Mouse (Mus musculus) CH12.LX (cell line): ENCODE results near the gene Unc119b. TPM values are rescaled to one million over a fixed set of nuclear protein-coding genes. Genes with fewer than 3 reads are reported as not detected.

Experiments used
- DNase-seq: peaks from one replicate; pipeline ENCODE4 v3.0.0-alpha.2; 2013; ENCODE audit errors: extremely low read depth
- H3K27ac ChIP-seq: 2 replicates; pipeline ENCODE4 v1.5.1; 2012; ENCODE audit warnings: low read depth, mild to moderate bottlenecking, control low read depth, moderate library complexity; ENCODE audit not compliant: insufficient read depth
- H3K27me3 ChIP-seq: replicated peaks from 2 replicates; pipeline ENCODE3; 2012; ENCODE audit warnings: inconsistent platforms
- H3K36me3 ChIP-seq, 2 experiments: replicated peaks in 1 of 2; 2 replicates each; pipeline versions ENCODE3 to v1.6.1; 2012; ENCODE audit warnings: inconsistent platforms in 1 of 2, low read length in 1 of 2, mild to moderate bottlenecking in 1 of 2, mixed read lengths in 1 of 2, moderate library complexity in 1 of 2; ENCODE audit not compliant: control insufficient read depth in 1 of 2, insufficient read depth in 1 of 2
- H3K4me1 ChIP-seq, 2 experiments: 2 replicates each; pipeline ENCODE4 v1.6.1; 2012; ENCODE audit warnings: inconsistent platforms in 1 of 2, moderate library complexity in 1 of 2; ENCODE audit not compliant: insufficient read depth in 2 of 2, control insufficient read depth in 1 of 2
- H3K4me2 ChIP-seq: 2 replicates; pipeline ENCODE4 v1.6.1; 2012; ENCODE audit warnings: low read depth, mild to moderate bottlenecking, control low read depth; ENCODE audit not compliant: poor library complexity, insufficient read depth, severe bottlenecking
- H3K4me3 ChIP-seq, 3 experiments: fragments of 150-350 bp in 1 of 3; sonication (generic) in 1 of 3; replicated peaks in 1 of 3; 2 replicates each; pipeline versions ENCODE3 to v1.5.1; 2011 to 2012; ENCODE audit warnings: low read depth in 2 of 3, low read length in 2 of 3, mild to moderate bottlenecking in 2 of 3, moderate library complexity in 2 of 3, control low read depth in 1 of 3, improper control_type of control experiment in 1 of 3, inconsistent platforms in 1 of 3, mixed read lengths in 1 of 3; ENCODE audit not compliant: poor library complexity in 1 of 3
- H3K79me2 ChIP-seq: replicated peaks from 2 replicates; pipeline ENCODE4 v1.6.1; 2012; ENCODE audit warnings: mild to moderate bottlenecking, moderate library complexity; ENCODE audit not compliant: control insufficient read depth, poor library complexity, insufficient read depth, severe bottlenecking; ENCODE audit errors: extremely low read depth
- H3K9ac ChIP-seq: 2 replicates; pipeline ENCODE4 v1.6.1; 2012; ENCODE audit warnings: low read depth, mild to moderate bottlenecking, control low read depth, moderate library complexity; ENCODE audit not compliant: insufficient read depth
- H3K9me3 ChIP-seq: replicated peaks from 2 replicates; pipeline ENCODE3; 2012; ENCODE audit warnings: low read length, inconsistent platforms, mixed read lengths
- CHD1 ChIP-seq: IDR thresholded peaks from 2 replicates; pipeline ENCODE4 v1.6.1; 2012; ENCODE audit warnings: low read depth, low read length, improper control_type of control experiment, inconsistent platforms
- CHD2 ChIP-seq: IDR thresholded peaks from 2 replicates; pipeline ENCODE4 v1.6.1; 2011; ENCODE audit warnings: low read length, improper control_type of control experiment
- CTCF ChIP-seq, 2 experiments: IDR thresholded peaks in 1 of 2; conservative IDR thresholded peaks in 1 of 2; 2 replicates each; pipeline ENCODE4 v1.5.1; 2011 to 2012; ENCODE audit warnings: low read depth in 2 of 2, low read length in 2 of 2, improper control_type of control experiment in 1 of 2, inconsistent platforms in 1 of 2, mild to moderate bottlenecking in 1 of 2, moderate library complexity in 1 of 2
- ETS1 ChIP-seq: conservative IDR thresholded peaks from 2 replicates; pipeline ENCODE4 v1.6.1; 2012; ENCODE audit warnings: low read depth, mild to moderate bottlenecking, inconsistent platforms, low read length, improper control_type of control experiment, moderate library complexity
- GABPA ChIP-seq: IDR thresholded peaks from 2 replicates; pipeline ENCODE4 v1.6.1; 2012; ENCODE audit warnings: low read depth, low read length, improper control_type of control experiment, inconsistent platforms; ENCODE audit not compliant: insufficient replicate concordance
- HCFC1 ChIP-seq: IDR thresholded peaks from 2 replicates; pipeline ENCODE4 v1.6.1; 2012; ENCODE audit warnings: low read depth, mild to moderate bottlenecking, inconsistent platforms, low read length, improper control_type of control experiment
- MAX ChIP-seq: IDR thresholded peaks from 2 replicates; pipeline ENCODE4 v1.6.1; 2011; ENCODE audit warnings: low read length, improper control_type of control experiment
- MAZ ChIP-seq: IDR thresholded peaks from 2 replicates; pipeline ENCODE4 v1.6.1; 2012; ENCODE audit warnings: low read depth, mild to moderate bottlenecking, inconsistent platforms, low read length, improper control_type of control experiment, moderate library complexity
- MEF2A ChIP-seq: IDR thresholded peaks from 2 replicates; pipeline ENCODE4 v1.6.1; 2014; ENCODE audit warnings: low read depth, mild to moderate bottlenecking, inconsistent platforms, low read length, improper control_type of control experiment, borderline replicate concordance
- MXI1 ChIP-seq: IDR thresholded peaks from 2 replicates; pipeline ENCODE4 v1.6.1; 2011; ENCODE audit warnings: mild to moderate bottlenecking, low read depth, low read length, improper control_type of control experiment
- MYC ChIP-seq: IDR thresholded peaks from 2 replicates; pipeline ENCODE4 v1.6.1; 2011; ENCODE audit warnings: low read depth, mild to moderate bottlenecking, improper control_type of control experiment, low read length
- NELFE ChIP-seq: IDR thresholded peaks from 2 replicates; pipeline ENCODE4 v1.6.1; 2011; ENCODE audit warnings: low read depth, low read length, improper control_type of control experiment
- PAX5 ChIP-seq: IDR thresholded peaks from 2 replicates; pipeline ENCODE4 v1.6.1; 2012; ENCODE audit warnings: low read length, inconsistent platforms, mixed read lengths
- POLR2A ChIP-seq: IDR thresholded peaks from 2 replicates; pipeline ENCODE4 v1.6.1; 2011; ENCODE audit warnings: low read depth, mild to moderate bottlenecking, improper control_type of control experiment, low read length
- POLR2AphosphoS2 ChIP-seq: IDR thresholded peaks from 2 replicates; pipeline ENCODE4 v1.6.1; 2011; ENCODE audit warnings: low read depth, low read length, improper control_type of control experiment
- RAD21 ChIP-seq: IDR thresholded peaks from 2 replicates; pipeline ENCODE4 v1.6.1; 2011; ENCODE audit warnings: low read depth, mild to moderate bottlenecking, low read length, improper control_type of control experiment, moderate library complexity
- SIN3A ChIP-seq: IDR thresholded peaks from 2 replicates; pipeline ENCODE4 v1.6.1; 2012; ENCODE audit warnings: low read length, improper control_type of control experiment, inconsistent platforms
- SMC3 ChIP-seq: IDR thresholded peaks from 2 replicates; pipeline ENCODE4 v1.6.1; 2011; ENCODE audit warnings: low read depth, low read length, improper control_type of control experiment
- TCF12 ChIP-seq: IDR thresholded peaks from 2 replicates; pipeline ENCODE4 v1.6.1; 2014; ENCODE audit warnings: low read depth, mild to moderate bottlenecking, inconsistent platforms, low read length, improper control_type of control experiment
- USF1 ChIP-seq: IDR thresholded peaks from 2 replicates; pipeline ENCODE4 v1.6.1; 2014; ENCODE audit warnings: low read depth, mild to moderate bottlenecking, inconsistent platforms, low read length, improper control_type of control experiment
- ZKSCAN1 ChIP-seq: IDR thresholded peaks from 2 replicates; pipeline ENCODE4 v1.6.1; 2012; ENCODE audit warnings: low read depth, inconsistent platforms, low read length, improper control_type of control experiment, borderline replicate concordance
- dilution Hi-C: fragments of 300-500 bp; cut with MboI; formaldehyde crosslinking; loops from 2 replicates; pipeline ENCODE4 v1.14.3; 2020; ENCODE audit warnings: low sequenced_read_pairs; ENCODE audit not compliant: extremely low pct_unique_long_range_greater_than_20kb, extremely low pct_ligation_motif_present
- in situ Hi-C: fragments of 300-500 bp; cut with MboI; formaldehyde crosslinking; loops from 3 replicates; pipeline ENCODE4 v1.14.3; 2019; ENCODE audit warnings: low sequenced_read_pairs, low pct_ligation_motif_present, low pct_unique_long_range_greater_than_20kb, mixed read lengths
- polyA plus RNA-seq: library from polyadenylated mRNA; unstranded; fragments of >175 nt; gene quantifications from 2 replicates; pipeline ENCODE4 v1.2.1, GENCODE M21; 2012; ENCODE audit warnings: low read depth; ENCODE audit not compliant: insufficient read length
- total RNA-seq, 2 experiments: library from RNA; depleted of rRNA; stranded (reverse); fragments of 300-350 nt in 1 of 2; fragments of >200 nt in 1 of 2; gene quantifications; 2 replicates each; pipeline ENCODE4 v1.2.3; 2012 to 2014

The Unc119b gene
- total and polyA plus RNA-seq, 3 experiments = 13.3 to 22.6 (median 18.4) TPM

DNA sequence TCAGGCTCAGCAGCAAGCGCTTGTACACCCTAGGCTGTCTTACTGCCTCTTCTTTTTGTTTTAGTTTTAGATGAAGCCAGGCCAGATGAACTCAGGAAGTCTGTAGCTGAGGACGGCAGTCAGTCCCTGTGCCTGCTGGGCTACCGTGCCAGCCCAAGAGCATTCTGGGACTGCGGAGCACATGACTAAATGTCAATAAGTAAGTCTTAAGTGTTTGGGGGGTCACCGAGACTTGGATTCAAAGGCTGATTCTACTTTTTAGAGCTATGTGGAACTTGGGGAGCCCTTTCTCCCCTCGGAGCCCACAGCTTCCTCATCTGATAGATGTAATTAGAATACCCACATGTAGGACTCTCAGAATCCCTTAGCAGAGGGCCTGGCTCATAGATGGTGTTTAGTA is 25.9 kb upstream of the Unc119b start:
- Histone ChIP-seq H3K27ac (no peak overlapping the region), H3K4me1 (peaks cover 5 to 32% of the 10 kb centered on the region in 2 experiments; a peak in 3 of 4 replicates), H3K9ac (no peak overlapping the region), H3K4me3 (peak overlapping the region in 1 of 3 experiments; percentile 39), H3K36me3 (peaks cover 0 to 1% of the 10 kb centered on the region in 2 experiments), H3K79me2 (peaks cover 23% of the 10 kb centered on the region), H3K4me2 (no peak overlapping the region), H3K9me3 (no peaks in the 10 kb centered on the region), H3K27me3 (no peaks in the 10 kb centered on the region)
- no peak for DNase-seq
- dilution Hi-C loops = no loop called here
- no peak for TF ChIP-seq RAD21
- 0 out of 2 replicates have a peak, but pooled peaks have one; percentile 14 for TF ChIP-seq POLR2A
- TF ChIP-seq MYC = 0 out of 2 replicates have a peak, but pooled peaks have one; percentile 24
- no peak for TF ChIP-seq CHD1
- TF ChIP-seq SMC3 = no peak
- TF ChIP-seq MAX = no peak
- in situ Hi-C loops = no loop called here

DNA sequence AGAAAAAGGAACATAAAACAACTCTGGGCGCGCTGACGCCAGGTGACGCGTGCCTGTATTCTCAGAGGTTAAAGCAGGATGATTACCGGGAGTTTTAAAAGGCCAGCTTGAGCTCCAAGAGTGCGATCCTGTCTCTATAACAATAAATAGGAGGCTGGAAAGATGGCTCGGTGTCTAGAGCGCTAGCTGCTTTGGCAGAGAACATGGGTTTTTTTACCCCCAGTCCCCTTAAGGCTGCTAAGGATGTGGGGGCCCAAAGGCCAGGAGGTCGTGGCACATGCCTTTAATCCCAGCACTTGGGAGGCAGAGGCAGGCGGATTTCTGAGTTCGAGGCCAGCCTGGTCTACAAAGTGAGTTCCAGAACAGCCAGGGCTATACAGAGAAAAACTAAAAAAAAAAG is 24.4 kb upstream of the Unc119b start:
- Histone ChIP-seq H3K4me1 (peaks cover 11 to 46% of the 10 kb centered on the region in 2 experiments), H3K27ac (no peak overlapping the region)
- in situ Hi-C loops = no loop called here

More for the DNA sequence above, 24.4 kb upstream of the Unc119b start:
- H3K27me3 ChIP-seq = no peaks in the 10 kb centered on the region
- H3K9ac ChIP-seq = peak overlapping the region; percentile 93
- H3K4me2 ChIP-seq = peak overlapping the region; percentile 85
- TF ChIP-seq MEF2A = no peak
- TF ChIP-seq PAX5 = no peak
- TF ChIP-seq CTCF (conservative IDR thresholded peaks at IDR 0.05 in 1 of 2, IDR thresholded peaks at IDR 0.05 in 1 of 2; ENCODE audit: low read depth in 2 of 2, low read length in 2 of 2) = no peak
- no peak for TF ChIP-seq TCF12
- no peak for TF ChIP-seq HCFC1
- TF ChIP-seq ETS1 = no peak
- no peak for TF ChIP-seq MAZ
- no peak for TF ChIP-seq CHD2
- TF ChIP-seq SMC3 = no peak
- TF ChIP-seq NELFE = no peak
- TF ChIP-seq ZKSCAN1 = no peak
- no peak for TF ChIP-seq USF1
- no peak for TF ChIP-seq SIN3A
- no peak for TF ChIP-seq GABPA
- no peak for TF ChIP-seq MXI1
- no peak for TF ChIP-seq POLR2AphosphoS2
- TF ChIP-seq, all 38 proteins: peak for 0
- H3K4me3 ChIP-seq = peak overlapping the region; percentile 77 to 98 (median 91)
- no peaks in the 10 kb centered on the region for H3K9me3 ChIP-seq
- no peak for DNase-seq
- peaks cover 38% of the 10 kb centered on the region for H3K79me2 ChIP-seq
- H3K36me3 ChIP-seq = peaks cover 0 to 12% of the 10 kb centered on the region in 2 experiments
- dilution Hi-C loops = no loop called here
